Mouse (Mus musculus) midbrain, embryonic 12.5 days (tissue): ENCODE measurements around the gene Lypd6b. TPM values are rescaled to one million over a fixed set of nuclear protein-coding genes. Genes with fewer than 3 reads are reported as not detected.
A peak's percentile ranks its signal among the peaks of the same experiment; 100 is the strongest.

Experiments used
- ATAC-seq: fragments of 200-750 bp; cut with Nextera tagmentation; 2 replicates; pipeline ENCODE4 v1.8.0; 2017; ENCODE audit warnings: low read depth, moderate TSS enrichment, moderate library complexity; ENCODE audit not compliant: low FRiP score
- H3K27ac ChIP-seq: fragments of 300-500 bp; sonication (generic); replicated peaks from 2 replicates; pipeline ENCODE4 v1.5.1; 2016; ENCODE audit warnings: mild to moderate bottlenecking
- H3K27me3 ChIP-seq: fragments of 300-500 bp; sonication (generic); 2 replicates; pipeline ENCODE4 v1.6.1; 2016; ENCODE audit warnings: mild to moderate bottlenecking
- H3K36me3 ChIP-seq: fragments of 300-500 bp; sonication (generic); 2 replicates; pipeline ENCODE4 v1.6.1; 2016
- H3K4me1 ChIP-seq: fragments of 300-500 bp; sonication (generic); 2 replicates; pipeline ENCODE4 v1.6.1; 2016
- H3K4me2 ChIP-seq: fragments of 300-500 bp; sonication (generic); replicated peaks from 2 replicates; pipeline ENCODE4 v1.6.1; 2016; ENCODE audit warnings: mild to moderate bottlenecking, moderate library complexity
- H3K4me3 ChIP-seq: fragments of 300-500 bp; sonication (generic); 2 replicates; pipeline ENCODE4 v1.5.1; 2016; ENCODE audit warnings: mild to moderate bottlenecking
- H3K9ac ChIP-seq: fragments of 300-500 bp; sonication (generic); replicated peaks from 2 replicates; pipeline ENCODE4 v1.6.1; 2016; ENCODE audit warnings: mild to moderate bottlenecking, moderate library complexity
- H3K9me3 ChIP-seq: fragments of 300-500 bp; sonication (generic); 2 replicates; pipeline ENCODE4 v1.6.1; 2016; ENCODE audit warnings: mild to moderate bottlenecking
- WGBS: fragments of 180-500 bp; shearing (Covaris S2); methylation state at CpG from one replicate; pipeline ENCODE4 v1.1.7; 2016; 5-methylcytosine and 5-hydroxymethylcytosine counted together
- polyA plus RNA-seq: library from polyadenylated mRNA; unstranded; fragments of >200 nt; fragmentation: Nextera tagmentation; extraction: Ambion mirVana; gene quantifications from 2 replicates; pipeline ENCODE4 v1.2.1, GENCODE M21; 2016

Lypd6b gene
- polyA plus RNA-seq, 1 experiment from 2014 or later: 0.89 TPM

DNA sequence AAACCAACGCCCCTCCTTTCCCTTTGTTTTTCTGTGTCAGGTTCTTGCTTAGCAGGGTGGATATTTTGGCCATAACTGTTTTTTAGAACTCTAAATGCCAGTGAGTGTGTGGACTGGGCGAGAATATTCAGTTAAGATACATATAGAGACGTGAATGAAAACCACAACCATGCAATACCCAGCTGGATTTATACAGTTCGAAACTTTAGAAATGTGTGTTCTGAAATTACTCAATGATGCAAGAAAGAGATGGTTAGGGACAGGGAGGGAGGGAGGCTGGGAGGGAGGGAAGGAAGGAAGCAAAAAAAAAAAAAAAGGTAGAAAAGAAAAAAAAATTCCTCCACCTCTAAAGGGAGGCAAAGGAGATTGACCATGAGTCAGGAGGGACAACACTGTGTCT lies 98.7 kb downstream of the Lypd6b start:
- 89% methylated on average over 4 of the region's 4 CpGs for WGBS
- Histone ChIP-seq H3K4me2 (no peak overlapping the region), H3K4me1 (peaks cover 8% of the 10 kb centered on the region; the same call in 1 of the 2 replicates), H3K27me3 (no peaks in the 10 kb centered on the region), H3K36me3 (no peaks in the 10 kb centered on the region), H3K9ac (no peak overlapping the region), H3K9me3 (no peaks in the 10 kb centered on the region), H3K27ac (no peak overlapping the region), H3K4me3 (no peak overlapping the region)
- ATAC-seq: no peak

DNA sequence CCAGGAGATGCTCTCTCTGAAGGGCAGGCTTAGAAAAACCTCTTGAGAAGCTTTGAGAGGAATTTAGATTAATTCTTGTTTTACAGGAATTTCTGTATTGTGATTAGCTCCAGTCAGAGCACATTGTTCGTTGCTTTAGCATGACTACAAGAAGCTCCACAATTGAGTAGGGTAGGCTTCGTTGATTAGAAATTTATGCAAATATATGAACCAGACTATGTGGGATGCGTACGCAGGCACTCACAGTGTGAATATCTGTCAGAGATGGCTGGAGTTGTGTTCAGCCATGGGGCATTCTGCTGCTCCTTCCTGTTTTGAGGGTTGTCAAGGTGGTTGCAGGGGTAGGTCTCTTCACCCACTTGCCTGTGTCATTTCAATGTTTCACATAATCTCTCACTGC lies 100.9 kb downstream of the Lypd6b start:
- no peak for ATAC-seq
- WGBS: 82% methylated on average over 4 of the region's 4 CpGs
- peaks cover 8% of the 10 kb centered on the region; the same call in 1 of the 2 replicates for H3K4me1 ChIP-seq

DNA sequence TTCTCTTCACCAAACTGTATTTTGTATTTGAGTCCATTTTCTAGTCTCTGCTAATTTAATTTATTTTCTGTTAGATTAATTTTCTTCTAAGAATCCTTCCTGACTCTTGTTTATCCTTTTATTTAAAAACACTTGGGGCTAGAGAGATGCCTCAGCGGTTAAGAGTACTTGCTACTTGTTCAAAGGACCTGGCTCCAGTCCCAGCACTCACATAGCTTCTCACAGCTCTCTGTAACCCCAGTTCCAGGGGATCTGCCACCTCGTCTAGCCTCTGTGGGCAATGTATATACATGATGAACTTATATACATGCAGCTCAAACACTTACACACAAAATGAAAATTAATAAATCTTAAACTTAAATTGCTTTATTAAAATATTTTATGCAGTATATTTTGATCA lies 103.2 kb downstream of the Lypd6b start:
- Histone ChIP-seq H3K27me3 (no peaks in the 10 kb centered on the region), H3K9me3 (no peaks in the 10 kb centered on the region), H3K9ac (no peak overlapping the region), H3K27ac (no peak overlapping the region), H3K4me1 (peaks cover 8% of the 10 kb centered on the region; the same call in 1 of the 2 replicates), H3K4me3 (no peak overlapping the region), H3K36me3 (no peaks in the 10 kb centered on the region), H3K4me2 (no peak overlapping the region)
- 66% methylated on average over 2 of the region's 2 CpGs for WGBS
- ATAC-seq: no peak

More for the DNA sequence above, 100.9 kb downstream of the Lypd6b start:
- Histone ChIP-seq H3K4me3 (no peak overlapping the region), H3K9ac (no peak overlapping the region), H3K36me3 (no peaks in the 10 kb centered on the region), H3K27me3 (no peaks in the 10 kb centered on the region), H3K9me3 (no peaks in the 10 kb centered on the region), H3K27ac (no peak overlapping the region), H3K4me2 (no peak overlapping the region)

DNA sequence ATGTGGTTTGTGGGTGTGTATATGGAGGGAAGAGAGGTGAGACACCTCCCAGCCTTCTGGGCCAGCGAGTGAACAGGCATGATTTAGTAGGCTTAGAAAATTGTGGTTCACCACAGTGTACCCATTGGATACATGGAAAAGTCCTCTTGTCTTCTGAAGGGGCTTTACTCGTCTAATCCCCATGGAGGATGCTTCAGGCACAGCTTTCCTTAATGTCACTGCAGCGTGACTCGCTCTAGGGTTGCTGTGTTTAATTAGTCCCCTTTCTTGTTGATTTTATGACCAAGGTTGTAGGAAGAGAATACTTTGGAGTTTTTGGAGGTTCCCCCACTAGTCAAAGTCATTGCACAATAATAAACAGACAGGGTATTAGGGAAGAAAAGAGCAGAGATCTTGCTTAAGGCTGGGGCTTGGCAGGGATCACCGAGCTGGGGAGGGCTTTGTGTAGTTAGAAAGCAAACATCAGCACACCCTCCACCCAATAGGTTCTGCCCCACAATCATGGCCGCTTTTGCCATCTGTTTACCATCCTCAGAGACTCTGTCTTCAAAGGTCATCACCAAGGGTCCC lies 122.4 kb downstream of the Lypd6b start:
- no peaks in the 10 kb centered on the region for H3K9me3 ChIP-seq
- H3K4me3 ChIP-seq: no peak overlapping the region
- H3K9ac ChIP-seq: no peak overlapping the region
- 59% methylated on average over 6 of the region's 6 CpGs for WGBS
- ATAC-seq: no peak
- H3K27ac ChIP-seq: no peak overlapping the region
- H3K4me1 ChIP-seq: peaks cover 16% of the 10 kb centered on the region
- H3K4me2 ChIP-seq: no peak overlapping the region
- no peaks in the 10 kb centered on the region for H3K36me3 ChIP-seq
- no peaks in the 10 kb centered on the region; the same call in 1 of the 2 replicates for H3K27me3 ChIP-seq

DNA sequence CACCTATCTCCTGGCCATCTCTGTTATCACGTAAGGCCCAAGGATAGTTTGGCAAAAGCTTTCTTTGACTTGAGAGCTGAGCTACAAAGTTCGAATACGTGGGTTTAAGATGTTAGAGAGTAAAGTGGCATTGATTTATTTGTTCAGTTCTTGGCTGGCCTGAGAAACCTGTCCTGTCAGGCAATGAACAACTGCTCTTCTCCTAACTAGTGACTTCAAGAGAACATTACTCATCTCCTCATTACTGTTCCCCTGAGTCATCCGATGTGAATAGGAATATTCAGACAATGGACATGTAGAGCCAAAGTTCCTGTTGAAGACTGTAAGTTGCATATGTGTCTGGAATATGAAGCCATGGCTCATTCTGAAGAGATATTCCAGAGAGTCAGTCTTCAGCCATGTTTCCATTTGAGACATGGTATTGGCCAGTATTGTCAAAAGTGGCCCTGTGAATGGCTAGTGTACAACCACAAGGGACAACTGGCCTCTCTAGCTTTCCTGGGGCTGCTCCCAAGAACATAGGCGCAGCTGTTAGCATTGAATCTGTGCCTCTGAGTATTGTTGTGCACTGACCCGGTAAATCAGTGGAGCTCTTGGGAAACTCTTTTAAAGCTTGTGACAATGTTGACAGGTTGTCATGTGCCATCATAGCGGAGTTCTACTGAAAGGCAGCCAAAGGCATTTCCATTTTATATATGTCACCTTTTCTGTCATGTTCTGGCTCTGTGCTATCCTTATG lies 124.0 kb downstream of the Lypd6b start:
- 71% methylated on average over 7 of the region's 7 CpGs for WGBS
- no peak overlapping the region for H3K27ac ChIP-seq
- no peak for ATAC-seq
- peaks cover 16% of the 10 kb centered on the region for H3K4me1 ChIP-seq
- no peaks in the 10 kb centered on the region for H3K9me3 ChIP-seq
- H3K36me3 ChIP-seq: no peaks in the 10 kb centered on the region
- H3K4me2 ChIP-seq: no peak overlapping the region
- H3K4me3 ChIP-seq: no peak overlapping the region
- H3K9ac ChIP-seq: no peak overlapping the region
- no peaks in the 10 kb centered on the region; the same call in 1 of the 2 replicates for H3K27me3 ChIP-seq

GRCm38 (mm10) chr2:49912261-49912895 lies 124.9 kb downstream of the Lypd6b start:
- no peak for ATAC-seq
- H3K9ac ChIP-seq: no peak overlapping the region
- no peaks in the 10 kb centered on the region for H3K9me3 ChIP-seq
- 54% methylated on average over 3 of the region's 3 CpGs for WGBS
- H3K4me3 ChIP-seq: no peak overlapping the region
- H3K27me3 ChIP-seq: no peaks in the 10 kb centered on the region; the same call in 1 of the 2 replicates
- H3K4me2 ChIP-seq: no peak overlapping the region
- H3K36me3 ChIP-seq: no peaks in the 10 kb centered on the region
- no peak overlapping the region for H3K27ac ChIP-seq
- peaks cover 19% of the 10 kb centered on the region for H3K4me1 ChIP-seq

GRCm38 (mm10) chr2:49917489-49917888 lies 130.0 kb downstream of the Lypd6b start:
- ATAC-seq: peak; percentile 49; the same call in 1 of the 2 replicates
- no peaks in the 10 kb centered on the region for H3K36me3 ChIP-seq
- H3K4me2 ChIP-seq: no peak overlapping the region

DNA sequence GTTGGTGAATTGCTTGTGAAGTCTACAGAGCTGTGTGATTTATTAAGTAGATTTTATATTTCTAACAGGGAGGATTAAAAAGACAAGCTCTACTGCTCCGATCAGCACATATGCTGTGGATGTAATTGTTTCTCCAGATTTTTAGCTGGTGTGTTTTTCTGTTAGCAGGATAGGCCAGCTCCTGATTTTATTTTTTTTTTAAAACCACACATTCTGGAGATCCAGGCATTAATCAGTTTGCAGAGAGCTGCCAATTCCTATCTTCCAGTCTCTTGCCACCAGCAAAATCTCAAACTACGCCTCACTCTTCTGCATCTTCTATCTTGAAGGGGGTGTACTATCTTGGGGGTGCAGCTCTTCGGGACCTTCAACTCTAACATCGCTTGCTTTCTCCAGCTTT lies 130.6 kb downstream of the Lypd6b start:
- WGBS: 75% methylated on average over 4 of the region's 4 CpGs
- H3K27me3 ChIP-seq: 0 out of 2 replicates have a peak, but pooled peaks cover 3% of the 10 kb centered on the region
- H3K27ac ChIP-seq: no peak overlapping the region
- H3K4me3 ChIP-seq: no peak overlapping the region
- no peak for ATAC-seq
- H3K4me2 ChIP-seq: no peak overlapping the region
- no peaks in the 10 kb centered on the region for H3K9me3 ChIP-seq
- peaks cover 26% of the 10 kb centered on the region for H3K4me1 ChIP-seq
- H3K9ac ChIP-seq: no peak overlapping the region
- no peaks in the 10 kb centered on the region for H3K36me3 ChIP-seq

More at GRCm38 (mm10) chr2:49917489-49917888, 130.0 kb downstream of the Lypd6b start:
- H3K27me3 ChIP-seq: 0 out of 2 replicates have a peak, but pooled peaks cover 3% of the 10 kb centered on the region
- H3K9me3 ChIP-seq: no peaks in the 10 kb centered on the region
- no peak overlapping the region for H3K27ac ChIP-seq
- H3K9ac ChIP-seq: no peak overlapping the region
- peaks cover 20% of the 10 kb centered on the region for H3K4me1 ChIP-seq
- WGBS: 32% methylated on average over 10 of the region's 10 CpGs
- H3K4me3 ChIP-seq: no peak overlapping the region

- no peak overlapping the region for H3K27ac ChIP-seq
- no peaks in the 10 kb centered on the region for H3K36me3 ChIP-seq
- H3K9me3 ChIP-seq: no peaks in the 10 kb centered on the region
- no peak overlapping the region for H3K4me3 ChIP-seq
- 0 out of 2 replicates have a peak, but pooled peaks cover 3% of the 10 kb centered on the region for H3K27me3 ChIP-seq
- H3K4me2 ChIP-seq: no peak overlapping the region
- peaks cover 26% of the 10 kb centered on the region for H3K4me1 ChIP-seq
- H3K9ac ChIP-seq: no peak overlapping the region
- no peak for ATAC-seq
- 34% methylated on average over 9 of the region's 9 CpGs for WGBS
Observed at GRCm38 (mm10) chr2:49918692-49919091, 131.2 kb downstream of the Lypd6b start.

GRCm38 (mm10) chr2:49921948-49922347 lies 134.5 kb downstream of the Lypd6b start:
- Histone ChIP-seq H3K4me1 (peaks cover 26% of the 10 kb centered on the region), H3K27me3 (peaks cover 8% of the 10 kb centered on the region; the same call in 1 of the 2 replicates), H3K27ac (no peak overlapping the region), H3K9me3 (no peaks in the 10 kb centered on the region), H3K4me3 (no peak overlapping the region), H3K36me3 (no peaks in the 10 kb centered on the region), H3K4me2 (no peak overlapping the region), H3K9ac (no peak overlapping the region)
- 61% methylated on average over 8 of the region's 8 CpGs for WGBS
- no peak for ATAC-seq

DNA sequence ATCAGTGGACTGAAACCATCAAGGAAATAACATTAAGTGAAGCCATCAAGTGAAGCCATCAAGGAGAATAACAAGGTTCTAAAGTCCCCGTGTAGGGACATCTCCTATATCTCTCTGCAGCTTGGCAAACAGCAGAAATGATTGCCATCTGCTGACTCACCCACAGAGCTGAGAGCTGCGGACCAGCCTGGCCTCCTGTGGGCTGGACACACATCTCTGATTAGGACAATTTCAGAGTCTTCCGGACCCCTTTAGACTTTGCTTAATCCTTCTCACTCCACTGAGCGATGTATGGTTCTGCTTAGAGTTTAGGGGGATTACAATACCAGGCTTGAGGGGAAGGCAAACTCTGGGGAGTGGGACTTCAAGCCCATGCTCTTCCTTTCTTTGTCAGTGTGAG lies 135.3 kb downstream of the Lypd6b start:
- 0 out of 2 replicates have a peak, but pooled peaks have one; percentile 38 for ATAC-seq
- 21% methylated on average over 4 of the region's 4 CpGs for WGBS
- Histone ChIP-seq H3K36me3 (no peaks in the 10 kb centered on the region), H3K27me3 (peaks cover 8% of the 10 kb centered on the region; the same call in 1 of the 2 replicates), H3K4me2 (no peak overlapping the region), H3K4me3 (no peak overlapping the region), H3K4me1 (peaks cover 18% of the 10 kb centered on the region; the same call in 1 of the 2 replicates), H3K9ac (no peak overlapping the region), H3K27ac (no peak overlapping the region), H3K9me3 (no peaks in the 10 kb centered on the region)

GRCm38 (mm10) chr2:49926186-49926585 lies 138.7 kb downstream of the Lypd6b start:
- Histone ChIP-seq H3K27me3 (peaks cover 5% of the 10 kb centered on the region; the same call in 1 of the 2 replicates), H3K36me3 (no peaks in the 10 kb centered on the region), H3K4me2 (no peak overlapping the region), H3K27ac (no peak overlapping the region), H3K9ac (no peak overlapping the region), H3K4me1 (peaks cover 11% of the 10 kb centered on the region; the same call in 1 of the 2 replicates), H3K4me3 (no peak overlapping the region), H3K9me3 (no peaks in the 10 kb centered on the region)
- ATAC-seq: no peak
- 77% methylated on average over 5 of the region's 5 CpGs for WGBS
